In the genomic region with DNA sequence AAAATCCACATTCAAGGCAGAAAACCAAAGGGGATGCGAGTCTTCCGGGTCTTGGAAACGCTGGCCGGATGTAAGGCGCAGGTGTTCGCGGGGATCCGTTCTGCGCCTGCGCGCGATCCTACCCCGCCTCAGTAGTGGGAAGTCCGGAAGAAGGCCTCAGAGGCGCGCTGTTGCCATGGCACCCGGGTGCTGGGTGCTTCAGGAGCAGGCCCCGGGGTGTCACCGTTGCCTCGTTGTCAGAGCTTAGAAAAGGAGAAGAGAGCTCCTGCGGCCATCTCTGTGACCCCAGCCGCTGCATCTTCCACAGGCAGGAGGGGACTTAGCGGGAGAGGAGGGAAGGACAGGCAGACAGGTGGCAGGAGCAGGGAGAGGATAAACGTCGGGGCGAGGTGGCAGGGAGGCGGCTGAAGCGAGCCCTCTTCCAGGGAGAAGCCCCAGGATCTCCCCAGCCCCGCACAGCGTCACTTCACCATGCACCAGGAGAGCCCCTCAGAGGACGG, we compare ENCODE assay signal across 8 mouse cellular contexts. TPM values are rescaled to one million over a fixed set of nuclear protein-coding genes. Genes with fewer than 3 reads are reported as not detected.
A peak's percentile ranks its signal among the peaks of the same experiment; 100 is the strongest.
DNase-seq lines count a peak whose midpoint lies in the region; ATAC-seq and TF ChIP-seq lines count a peak whose summit lies in the region.

A gene (plus strand): TSS at position 131 of the 500 bp plus-strand sequence.

- TF ChIP-seq CTCF in liver, embryonic 14.5 days (IDR thresholded peaks at IDR 0.05; ENCODE audit: low read depth) = 0 out of 2 replicates have a peak, but pooled peaks have one; percentile 21
- TF ChIP-seq CTCF in stomach, postnatal 0 days (IDR thresholded peaks at IDR 0.05; ENCODE audit: low read depth) = peak; percentile 25; the same call in 1 of the 2 replicates

- peak; percentile 100 for ATAC-seq in CD4-positive, CD25-positive, alpha-beta regulatory T cell, adult 4 months
- peak; percentile 93 for ATAC-seq in heart, embryonic 15.5 days (replicated peaks; ENCODE audit: insufficient number of reproducible peaks, insufficient read depth, low FRiP score, low read depth)
- ATAC-seq in liver, embryonic 14.5 days (ENCODE audit: insufficient read depth) = peak; percentile 100
- peak; percentile 99 for ATAC-seq in neural tube, embryonic 11.5 days (ENCODE audit: insufficient read depth, low FRiP score, low TSS enrichment)
- peak; percentile 98 for ATAC-seq in stomach, postnatal 0 days (ENCODE audit: low FRiP score, low TSS enrichment)

- peak within 1 kb of the TSS; percentile 59 for H3K4me3 ChIP-seq in heart, embryonic 15.5 days
- H3K4me3 ChIP-seq in liver, embryonic 14.5 days (ENCODE audit: insufficient read depth in 1 of 2, low read depth in 2 of 2, low read length in 2 of 2) = peak within 1 kb of the TSS; percentile 70 to 97
- peak within 1 kb of the TSS; percentile 61 for H3K4me3 ChIP-seq in neural tube, embryonic 11.5 days (ENCODE audit: low read depth, low read length)
- peak within 1 kb of the TSS; percentile 51 for H3K4me3 ChIP-seq in stomach, postnatal 0 days (ENCODE audit: low read depth, low read length)

- WGBS in heart, embryonic 15.5 days = under 1% methylated on average over 31 of the region's 31 CpGs
- under 1% methylated on average over 31 of the region's 31 CpGs for WGBS in liver, embryonic 14.5 days (ENCODE audit: insufficient replicate concordance)
- under 1% methylated on average over 31 of the region's 31 CpGs for WGBS in neural tube, embryonic 11.5 days
- under 1% methylated on average over 30 of the region's 31 CpGs for WGBS in stomach, postnatal 0 days

- peak; percentile 86 for DNase-seq in c-Kit-negative CD71-positive TER-119-positive erythroid progenitor cells, embryonic 14.5 days (ENCODE audit: low read depth, low spot score)
- peak; percentile 70 for DNase-seq in fibroblast of lung, adult 2 months (ENCODE audit: low read depth)
- peak; percentile 95 to 98 for DNase-seq in kidney, postnatal 25 days
- DNase-seq in liver, embryonic 14.5 days (ENCODE audit: low read depth in 3 of 3, low spot score in 3 of 3) = peak; percentile 91 to 93 (median 92)
- DNase-seq in neural tube, embryonic 11.5 days (ENCODE audit: low spot score) = peak; percentile 93
- peak; percentile 96 for DNase-seq in stomach, postnatal 0 days (ENCODE audit: low spot score)

- no peak for TF ChIP-seq EP300 in liver, embryonic 14.5 days (IDR thresholded peaks at IDR 0.05; ENCODE audit: low read depth)
- TF ChIP-seq EP300 in stomach, postnatal 0 days (optimal IDR thresholded peaks at IDR 0.05) = no peak

- peak within 1 kb of the TSS; percentile 90 for H3K4me2 ChIP-seq in heart, embryonic 15.5 days
- peak within 1 kb of the TSS; percentile 94 for H3K4me2 ChIP-seq in liver, embryonic 14.5 days (ENCODE audit: low read depth)
- peak within 1 kb of the TSS; percentile 81 for H3K4me2 ChIP-seq in neural tube, embryonic 11.5 days (ENCODE audit: low read depth)
- H3K4me2 ChIP-seq in stomach, postnatal 0 days (replicated peaks; ENCODE audit: low read depth) = peak within 1 kb of the TSS; percentile 89

- H3K27ac ChIP-seq in heart, embryonic 15.5 days = peak within 1 kb of the TSS; percentile 29; the same call in 1 of the 2 replicates
- peak within 1 kb of the TSS; percentile 33 for H3K27ac ChIP-seq in liver, embryonic 14.5 days
- no peak within 1 kb of the TSS for H3K27ac ChIP-seq in neural tube, embryonic 11.5 days (ENCODE audit: low read depth, low read length)
- H3K27ac ChIP-seq in stomach, postnatal 0 days (replicated peaks) = no peak within 1 kb of the TSS; the same call in 1 of the 2 replicates

- H3K36me3 ChIP-seq in heart, embryonic 15.5 days = no peaks in the 10 kb centered on the region
- H3K36me3 ChIP-seq in liver, embryonic 14.5 days (replicated peaks; ENCODE audit: control insufficient read depth, insufficient read depth, low read depth) = no peaks in the 10 kb centered on the region
- H3K36me3 ChIP-seq in neural tube, embryonic 11.5 days (ENCODE audit: control insufficient read depth, insufficient read depth, low read length) = no peaks in the 10 kb centered on the region
- no peaks in the 10 kb centered on the region for H3K36me3 ChIP-seq in stomach, postnatal 0 days (ENCODE audit: control insufficient read depth, insufficient read depth, low read length)

- H3K9ac ChIP-seq in heart, embryonic 15.5 days = peak within 1 kb of the TSS; percentile 55
- H3K9ac ChIP-seq in liver, embryonic 14.5 days (replicated peaks) = peak within 1 kb of the TSS; percentile 72
- peak within 1 kb of the TSS; percentile 64 for H3K9ac ChIP-seq in neural tube, embryonic 11.5 days (ENCODE audit: low read length)
- peak within 1 kb of the TSS; percentile 63 for H3K9ac ChIP-seq in stomach, postnatal 0 days (ENCODE audit: low read length)

- peaks cover 4% of the 10 kb centered on the region; the same call in 1 of the 2 replicates for H3K4me1 ChIP-seq in heart, embryonic 15.5 days (replicated peaks)
- H3K4me1 ChIP-seq in liver, embryonic 14.5 days (replicated peaks; ENCODE audit: control insufficient read depth in 2 of 2, insufficient read depth in 2 of 2, low read length in 1 of 2) = peaks cover 0 to 5% of the 10 kb centered on the region in 2 experiments; a peak in 1 of 4 replicates
- H3K4me1 ChIP-seq in neural tube, embryonic 11.5 days (ENCODE audit: control insufficient read depth, insufficient read depth, low read length) = no peaks in the 10 kb centered on the region
- no peaks in the 10 kb centered on the region for H3K4me1 ChIP-seq in stomach, postnatal 0 days (replicated peaks; ENCODE audit: control insufficient read depth, insufficient read depth)

- H3K9me3 ChIP-seq in heart, embryonic 15.5 days (replicated peaks) = no peaks in the 10 kb centered on the region
- no peaks in the 10 kb centered on the region for H3K9me3 ChIP-seq in liver, embryonic 14.5 days (ENCODE audit: control insufficient read depth, low read length)
- H3K9me3 ChIP-seq in neural tube, embryonic 11.5 days (ENCODE audit: control insufficient read depth, low read length) = no peaks in the 10 kb centered on the region
- H3K9me3 ChIP-seq in stomach, postnatal 0 days (ENCODE audit: control insufficient read depth, low read length) = no peaks in the 10 kb centered on the region

- H3K27me3 ChIP-seq in heart, embryonic 15.5 days = no peaks in the 10 kb centered on the region
- no peaks in the 10 kb centered on the region for H3K27me3 ChIP-seq in liver, embryonic 14.5 days (ENCODE audit: control insufficient read depth, insufficient read depth, low read length)
- H3K27me3 ChIP-seq in neural tube, embryonic 11.5 days (ENCODE audit: control insufficient read depth, insufficient read depth, low read length) = no peaks in the 10 kb centered on the region
- no peaks in the 10 kb centered on the region for H3K27me3 ChIP-seq in stomach, postnatal 0 days (ENCODE audit: control insufficient read depth, insufficient read depth, low read length)

RNA-seq across cellular contexts. Expression of the gene that starts here (rescaled TPM):
- polyA plus RNA-seq in CD4-positive, CD25-positive, alpha-beta regulatory T cell, adult 4 months (2017; shearing (Covaris generic)) = 1 to 10 TPM; 6.8 to 8.8 TPM
- 10.4 TPM in 2 replicates for polyA plus RNA-seq in heart, embryonic 15.5 days (2015; fragmentation: Nextera tagmentation; extraction: Ambion mirVana)
- 0.80 and 1.8 TPM in 2 replicates for polyA plus RNA-seq in liver, embryonic 14.5 days (2012; rRNA removed)
- 2.3 and 3.7 TPM in 2 replicates for polyA plus RNA-seq in liver, embryonic 14.5 days (2014; fragmentation: Nextera tagmentation; extraction: Ambion mirVana)
- polyA plus RNA-seq in neural tube, embryonic 11.5 days (2014; fragmentation: Nextera tagmentation; extraction: Ambion mirVana) = 12.6 and 13.5 TPM in 2 replicates
- polyA plus RNA-seq in stomach, postnatal 0 days (2015; fragmentation: Nextera tagmentation; extraction: Ambion mirVana) = 7.5 and 8.6 TPM in 2 replicates

Comparison
In these comparisons a context has a peak if more than half of its experiments do, and no peak if none do; other contexts are left out.
1. H3K27ac ChIP-seq: peak in heart, embryonic 15.5 days (single experiment) and liver, embryonic 14.5 days (single experiment); none in neural tube, embryonic 11.5 days (single experiment) and stomach, postnatal 0 days (single experiment).
2. Peak in every context shown above with its lines, with median percentiles within 50 percentile points of each other: ATAC-seq, DNase-seq, H3K4me2 ChIP-seq, H3K4me3 ChIP-seq and H3K9ac ChIP-seq.